In the genomic region with DNA sequence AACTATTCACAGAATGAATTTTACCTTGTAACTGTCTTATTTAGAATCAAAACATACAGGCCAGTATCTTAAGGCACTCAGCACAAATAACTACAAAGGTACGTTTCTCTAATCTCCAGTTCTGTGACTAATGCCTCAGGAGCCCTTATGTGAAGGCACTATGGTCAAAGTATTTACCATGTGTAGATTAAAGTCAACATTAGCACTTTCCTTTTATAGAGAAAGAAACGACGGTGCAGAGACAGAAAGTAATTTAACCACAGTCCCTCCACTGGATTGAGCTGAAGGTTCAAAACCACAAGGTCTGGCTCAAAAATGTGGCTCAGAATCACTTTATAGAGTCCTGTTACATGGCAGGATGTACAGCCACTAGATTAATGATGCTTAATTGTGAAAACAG, we compare ENCODE assay signal across 1 mouse cellular context.
TF ChIP-seq lines count a peak whose summit lies in the region.

No protein-coding gene starts in this region.

TF ChIP-seq in CH12.LX, 34 proteins besides CTCF, POLR2A, EP300 and RAD21:
- no peak for TF ChIP-seq ZC3H11A (IDR thresholded peaks at IDR 0.05; ENCODE audit: low read depth, low read length)
- no peak for TF ChIP-seq TBP (conservative IDR thresholded peaks at IDR 0.05; ENCODE audit: low read depth, low read length)
- no peak for TF ChIP-seq CHD2 (IDR thresholded peaks at IDR 0.05; ENCODE audit: low read length)
- TF ChIP-seq PAX5 (IDR thresholded peaks at IDR 0.05; ENCODE audit: low read length): no peak
- no peak for TF ChIP-seq CHD1 (IDR thresholded peaks at IDR 0.05; ENCODE audit: low read depth, low read length)
- no peak for TF ChIP-seq HCFC1 (IDR thresholded peaks at IDR 0.05; ENCODE audit: low read depth, low read length)
- no peak for TF ChIP-seq ELF1 (IDR thresholded peaks at IDR 0.05; ENCODE audit: low read depth, low read length)
